Comparison of ENCODE assay signal across 7 mouse cellular contexts in the genomic region with DNA sequence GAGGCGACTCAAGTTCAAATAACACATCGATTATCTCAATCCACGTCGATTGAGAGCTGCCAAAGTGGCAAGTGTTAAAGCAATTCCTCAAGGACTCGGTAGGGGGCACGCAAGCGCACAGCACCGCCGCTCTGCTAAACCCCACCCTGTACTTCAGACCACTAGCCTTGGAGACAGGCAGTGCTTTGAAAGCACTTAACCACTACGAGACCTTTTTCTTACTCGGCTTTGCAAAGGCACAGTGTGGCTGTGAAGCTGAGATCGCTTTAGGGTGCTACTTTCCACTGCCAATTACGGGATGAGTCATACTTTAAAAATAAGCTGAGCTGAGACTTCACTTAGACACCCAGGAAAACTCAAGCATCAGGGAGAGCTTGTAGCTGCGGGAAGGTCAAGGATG. TPM values are rescaled to one million over a fixed set of nuclear protein-coding genes. Genes with fewer than 3 reads are reported as not detected.
DNase-seq lines count a peak whose midpoint lies in the region; ATAC-seq and TF ChIP-seq lines count a peak whose summit lies in the region.

No protein-coding gene starts in this region.

- H3K9me3 ChIP-seq in forebrain, embryonic 14.5 days (replicated peaks; ENCODE audit: control insufficient read depth, low read length) = no peaks in the 10 kb centered on the region
- no peaks in the 10 kb centered on the region; the same call in 1 of the 2 replicates for H3K9me3 ChIP-seq in heart, postnatal 0 days (replicated peaks; ENCODE audit: control insufficient read depth, low read length)

- H3K27ac ChIP-seq in forebrain, embryonic 14.5 days (ENCODE audit: low read depth, low read length) = no peak overlapping the region
- peak overlapping the region; percentile 28; the same call in 1 of the 2 replicates for H3K27ac ChIP-seq in heart, postnatal 0 days (ENCODE audit: low read depth)

- H3K36me3 ChIP-seq in forebrain, embryonic 14.5 days (ENCODE audit: control insufficient read depth, insufficient read depth, low read length) = no peaks in the 10 kb centered on the region
- H3K36me3 ChIP-seq in heart, postnatal 0 days (replicated peaks; ENCODE audit: control insufficient read depth, insufficient read depth, low read length) = no peaks in the 10 kb centered on the region

- peak; percentile 60 for ATAC-seq in forebrain, embryonic 14.5 days
- ATAC-seq in heart, postnatal 0 days (ENCODE audit: insufficient read depth, low read depth) = peak; percentile 96

- H3K4me2 ChIP-seq in forebrain, embryonic 14.5 days (ENCODE audit: low read length) = no peak overlapping the region
- 0 out of 2 replicates have a peak overlapping the region, but pooled peaks have one; percentile 32 for H3K4me2 ChIP-seq in heart, postnatal 0 days (ENCODE audit: low read depth, low read length)

- H3K27me3 ChIP-seq in forebrain, embryonic 14.5 days (replicated peaks; ENCODE audit: control insufficient read depth, insufficient read depth, low read length) = no peaks in the 10 kb centered on the region
- H3K27me3 ChIP-seq in heart, postnatal 0 days (ENCODE audit: control insufficient read depth, insufficient read depth, low read length) = no peaks in the 10 kb centered on the region

- H3K4me3 ChIP-seq in forebrain, embryonic 14.5 days (ENCODE audit: low read depth, low read length) = no peak overlapping the region
- no peak overlapping the region for H3K4me3 ChIP-seq in heart, postnatal 0 days (ENCODE audit: low read depth, low read length)

- TF ChIP-seq EP300 in heart, postnatal 0 days (IDR thresholded peaks at IDR 0.05; ENCODE audit: low read depth) = no peak

- no peak for TF ChIP-seq POLR2A in brain, embryonic 14.5 days (IDR thresholded peaks at IDR 0.05; ENCODE audit: borderline replicate concordance, extremely low read depth, insufficient read depth, insufficient read length, poor library complexity, severe bottlenecking)

- peak; percentile 88 for TF ChIP-seq CTCF in brain, embryonic 14.5 days (IDR thresholded peaks at IDR 0.05; ENCODE audit: borderline replicate concordance, extremely low read depth, insufficient read depth, insufficient read length)
- peak; percentile 78 for TF ChIP-seq CTCF in heart, postnatal 0 days (IDR thresholded peaks at IDR 0.05; ENCODE audit: low read depth)

- 12% methylated on average over 14 of the region's 14 CpGs for WGBS in forebrain, embryonic 14.5 days
- WGBS in heart, postnatal 0 days = 5% methylated on average over 14 of the region's 14 CpGs

- no peak overlapping the region for H3K9ac ChIP-seq in forebrain, embryonic 14.5 days (ENCODE audit: low read length)
- no peak overlapping the region for H3K9ac ChIP-seq in heart, postnatal 0 days (replicated peaks; ENCODE audit: low read depth, low read length)

- no peaks in the 10 kb centered on the region for H3K4me1 ChIP-seq in forebrain, embryonic 14.5 days (ENCODE audit: control insufficient read depth, insufficient read depth, low read length)
- no peaks in the 10 kb centered on the region; the same call in 1 of the 2 replicates for H3K4me1 ChIP-seq in heart, postnatal 0 days (ENCODE audit: control insufficient read depth, insufficient read depth)

- peak; percentile 62 for DNase-seq in MN1 (ENCODE audit: low spot score)
- DNase-seq in brain, embryonic 14.5 days (ENCODE audit: low read depth) = peak; percentile 77
- peak; percentile 69 for DNase-seq in forebrain, embryonic 14.5 days (ENCODE audit: low spot score)
- DNase-seq in heart, postnatal 0 days (ENCODE audit: low spot score) = peak; percentile 88
- DNase-seq in layer of hippocampus, adult 9-11 months = peak; percentile 44
- DNase-seq in lung, postnatal 10 days = peak; percentile 78
- DNase-seq in right cerebral cortex, postnatal 10 days (ENCODE audit: low spot score in 2 of 2) = peak; percentile 68 to 73

RNA-seq across cellular contexts. Expression of gene Anxa11, which starts 9.7 kb away (rescaled TPM):
- polyA plus RNA-seq in brain, embryonic 14.5 days (2012; rRNA removed) = 2.3 and 3.4 TPM in 2 replicates
- 2.3 and 3.1 TPM in 2 replicates for polyA plus RNA-seq in forebrain, embryonic 14.5 days (2014; fragmentation: Nextera tagmentation; extraction: Ambion mirVana)
- total RNA-seq in heart, postnatal 0 days (2014; rRNA removed; ENCODE audit: low replicate concordance) = 21.1 and 46.2 TPM in 2 replicates
- polyA plus RNA-seq in heart, postnatal 0 days (2015; fragmentation: Nextera tagmentation; extraction: Ambion mirVana) = 34.9 and 36.8 TPM in 2 replicates
